Mouse (Mus musculus): ENCODE data around the gene Rasgrp4. TPM values are rescaled to one million over a fixed set of nuclear protein-coding genes. Genes with fewer than 3 reads are reported as not detected.
"Not testable (repeated sequence)": the region's sequence is repeated elsewhere in the genome, so short reads cannot be mapped to it uniquely, and the experiment has no call there.

Rasgrp4 gene
- 1 to 10 TPM; 2.4 TPM for total RNA-seq (2021)
- long read RNA-seq, experiment 1 = 0 reads
- long read RNA-seq, experiment 2 = 0 reads

- DNase-seq (ENCODE audit: low spot score in 2 of 2) = no peak
Observed at GRCm38 (mm10) chr7:29134693-29135386, at the start of gene Rasgrp4. Rasgrp4 (plus strand) TSS chr7:29134851.

- no peak for DNase-seq (ENCODE audit: low spot score in 2 of 2)
Observed at GRCm38 (mm10) chr7:29085981-29086380, 48.7 kb upstream of the Rasgrp4 start.

GRCm38 (mm10) chr7:29086902-29087301 is 47.7 kb upstream of the Rasgrp4 start:
- no peak for DNase-seq (ENCODE audit: low spot score in 2 of 2)

- DNase-seq (ENCODE audit: low spot score in 2 of 2) = no peak
Observed at GRCm38 (mm10) chr7:29088817-29089216, 45.8 kb upstream of the Rasgrp4 start.

GRCm38 (mm10) chr7:29097131-29097530 is 37.5 kb upstream of the Rasgrp4 start:
- DNase-seq (ENCODE audit: low spot score in 2 of 2) = no peak

DNA sequence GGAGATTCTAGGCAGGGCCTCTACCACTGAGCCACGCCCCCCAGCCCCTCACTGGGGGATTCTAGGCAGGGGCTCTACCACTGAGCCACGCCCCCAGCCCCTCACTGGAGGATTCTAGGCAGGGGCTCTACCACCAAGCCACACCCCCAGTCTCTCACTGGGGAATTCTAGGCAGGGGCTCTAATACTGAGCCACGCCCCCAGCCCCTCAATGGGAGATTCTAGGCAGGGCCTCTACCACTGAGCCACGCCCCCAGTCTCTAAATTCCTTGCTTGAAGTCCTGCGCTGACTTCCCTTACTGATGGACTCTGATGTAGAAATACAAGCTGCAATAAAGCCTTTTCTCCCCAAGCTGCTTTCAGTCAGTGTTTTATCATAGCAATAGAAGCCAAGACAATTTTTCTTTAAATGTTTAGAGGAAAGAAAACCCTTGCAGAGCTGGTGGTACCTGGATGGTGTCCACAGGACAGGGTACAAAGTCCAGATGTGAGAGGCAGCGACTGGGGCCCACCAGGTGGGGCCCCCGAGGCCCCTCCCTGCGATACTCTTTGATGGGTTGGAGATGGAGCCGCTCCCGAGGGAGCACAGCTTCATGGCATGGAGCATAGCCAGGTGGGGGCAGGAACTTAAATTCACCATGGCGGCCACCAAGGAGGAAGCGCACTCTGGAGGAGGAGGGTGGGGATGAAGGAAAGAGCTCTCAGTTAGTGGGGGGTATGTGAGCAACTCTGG is 33.2 kb upstream of the Rasgrp4 start:
- no peak for DNase-seq (ENCODE audit: low spot score in 2 of 2)

DNA sequence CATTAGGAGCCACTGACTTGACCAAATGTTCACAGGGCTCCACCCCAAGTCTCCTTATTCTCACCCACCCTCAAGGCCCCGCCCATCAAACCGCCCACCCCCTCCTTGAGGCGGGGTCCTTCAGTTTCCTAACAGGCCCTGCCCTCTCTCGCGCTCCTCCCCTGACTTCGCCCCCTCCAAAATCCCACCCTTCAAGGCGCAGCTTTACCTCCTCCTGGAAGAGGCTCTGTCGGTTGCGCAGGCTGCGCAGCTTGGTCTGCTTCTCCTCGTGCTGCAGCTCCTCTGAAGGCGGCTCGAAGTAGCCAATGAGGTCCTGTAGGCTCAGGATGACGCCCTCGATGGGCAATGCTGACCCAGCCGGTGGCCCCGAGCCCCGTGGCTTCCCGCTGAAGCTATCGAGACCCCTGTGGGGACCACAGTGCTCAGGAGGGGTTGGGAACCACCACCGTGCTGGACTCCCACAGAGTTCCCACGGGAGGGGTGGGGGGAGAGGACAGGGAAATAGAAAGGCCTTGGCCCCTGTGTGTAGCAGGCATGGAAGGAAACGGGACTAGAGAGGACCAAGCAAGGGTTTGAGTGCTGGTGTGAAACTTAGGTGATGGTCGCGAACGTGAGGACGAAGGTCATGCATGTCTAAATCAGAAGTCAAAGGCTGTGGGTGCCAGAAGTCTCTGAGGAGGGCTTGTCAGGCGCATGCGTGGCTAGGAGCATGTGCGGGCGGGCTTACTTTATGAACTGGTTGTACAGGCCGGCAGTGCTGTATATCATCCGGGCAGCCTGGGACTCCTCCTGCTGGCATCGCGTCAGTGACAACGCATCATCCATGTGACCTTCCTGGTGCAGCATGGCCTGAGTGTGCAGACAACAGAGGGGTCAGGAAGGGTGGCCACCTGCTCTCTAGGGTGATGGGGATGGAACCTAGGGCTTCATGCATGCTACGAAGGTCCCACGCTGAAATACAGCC is 25.4 kb upstream of the Rasgrp4 start:
- DNase-seq (ENCODE audit: low spot score in 2 of 2) = peak in 1 of 2 experiments; percentile 21

- no peak for DNase-seq (ENCODE audit: low spot score in 2 of 2)
Observed at GRCm38 (mm10) chr7:29118142-29118851, 16.4 kb upstream of the Rasgrp4 start.

DNA sequence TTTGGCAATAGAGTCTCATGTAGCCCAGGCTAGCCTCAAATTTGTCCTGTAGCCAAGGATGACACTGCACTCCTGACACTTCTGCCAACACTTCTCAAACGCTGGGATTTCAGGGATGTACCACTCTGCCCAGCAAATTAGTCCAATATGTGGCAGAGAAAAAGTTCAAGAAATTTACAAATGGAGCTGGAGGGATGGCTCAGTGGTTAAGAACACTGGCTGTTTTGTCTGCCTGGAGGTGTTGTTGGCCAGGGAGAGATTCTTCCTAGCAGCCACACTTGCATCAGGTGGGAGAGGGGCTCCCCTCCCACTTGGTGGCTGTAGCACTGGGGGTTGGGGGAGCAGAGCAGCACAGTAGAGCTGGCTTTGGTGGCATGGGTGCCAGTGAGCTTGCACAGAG is 15.1 kb upstream of the Rasgrp4 start:
- no peak for DNase-seq (ENCODE audit: low spot score in 2 of 2)

GRCm38 (mm10) chr7:29122821-29123220 is 11.8 kb upstream of the Rasgrp4 start:
- DNase-seq (ENCODE audit: low spot score in 2 of 2) = no peak

- no peak for DNase-seq (ENCODE audit: low spot score in 2 of 2)
Observed at GRCm38 (mm10) chr7:29123531-29124358, 10.9 kb upstream of the Rasgrp4 start.

DNA sequence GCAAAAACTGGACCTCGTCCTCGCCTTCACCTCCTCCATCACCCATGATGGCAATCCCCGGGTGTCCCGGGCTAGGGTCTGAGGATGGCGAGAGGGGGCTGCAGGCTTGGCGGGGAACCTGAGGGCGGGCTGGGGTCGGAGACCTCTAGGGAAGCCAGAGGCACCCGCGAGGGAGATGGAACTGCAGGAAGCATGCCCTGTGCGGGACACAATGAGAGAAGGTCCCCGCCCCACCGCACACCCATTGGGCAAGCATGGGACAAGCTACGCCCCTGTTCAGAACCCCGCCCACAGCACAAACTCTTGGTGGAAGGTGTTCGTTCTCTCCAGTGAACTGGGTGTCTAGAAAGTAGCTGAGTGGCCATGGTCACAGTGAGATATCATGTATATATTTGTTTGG is 9.7 kb upstream of the Rasgrp4 start, which contains the start of gene Ryr1:
Gene Ryr1 (minus strand): TSS at position 210 of the 400 bp plus-strand sequence.
- DNase-seq (ENCODE audit: low spot score in 2 of 2) = peak; percentile 27 to 45

GRCm38 (mm10) chr7:29126173-29126915 is 8.3 kb upstream of the Rasgrp4 start:
- peak in 1 of 2 experiments; percentile 34 for DNase-seq (ENCODE audit: low spot score in 2 of 2)

DNA sequence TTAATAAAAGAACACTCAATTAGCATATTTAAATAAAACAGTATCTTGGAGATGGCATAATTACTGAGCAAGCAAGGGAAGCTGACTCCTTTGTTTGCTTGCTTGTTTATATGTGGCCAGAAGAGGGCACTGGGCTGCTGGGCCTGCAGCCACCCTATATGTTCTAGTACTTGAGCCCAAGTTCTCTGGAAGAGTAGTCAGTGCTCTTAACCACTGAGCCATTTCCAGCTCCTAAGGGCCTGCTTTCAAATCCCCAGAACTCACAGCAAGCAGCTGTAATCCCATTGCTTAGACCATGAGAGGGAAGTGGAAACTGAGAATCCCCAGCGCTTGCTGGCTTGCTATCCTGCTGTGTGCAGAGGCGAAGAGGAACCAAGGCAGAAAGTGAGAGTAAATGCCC is 5.9 kb upstream of the Rasgrp4 start:
- no peak for DNase-seq (ENCODE audit: low spot score in 2 of 2)

GRCm38 (mm10) chr7:29134230-29134629 is 421 bp upstream of the Rasgrp4 start:
- DNase-seq (ENCODE audit: low spot score in 2 of 2) = no peak

GRCm38 (mm10) chr7:29137429-29137828 is 2.8 kb downstream of the Rasgrp4 start:
- no peak for DNase-seq (ENCODE audit: low spot score in 2 of 2)

DNA sequence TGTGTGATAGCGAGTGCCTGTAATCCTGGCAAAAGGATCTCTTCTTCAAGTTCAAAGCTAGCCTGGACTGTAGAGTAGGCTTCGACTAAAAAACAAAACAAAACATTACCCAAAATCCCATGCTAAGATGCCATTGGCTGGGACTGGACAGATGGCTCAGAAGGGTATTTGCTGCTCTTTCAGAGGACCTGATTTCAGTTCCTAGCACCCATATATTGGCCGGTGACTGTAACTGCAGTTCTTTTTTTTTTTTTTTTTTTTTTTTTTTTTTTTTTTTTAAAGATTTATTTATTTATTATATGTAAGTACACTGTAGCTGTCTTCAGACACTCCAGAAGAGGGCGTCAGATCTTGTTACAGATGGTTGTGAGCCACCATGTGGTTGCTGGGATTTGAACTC is 4.6 kb downstream of the Rasgrp4 start:
- not testable (repeated sequence) for DNase-seq (ENCODE audit: low spot score in 2 of 2)

GRCm38 (mm10) chr7:29141416-29141815 is 6.8 kb downstream of the Rasgrp4 start:
- DNase-seq (ENCODE audit: low spot score in 2 of 2) = no peak

- DNase-seq (ENCODE audit: low spot score in 2 of 2) = no peak
Observed at GRCm38 (mm10) chr7:29144006-29144405, 9.4 kb downstream of the Rasgrp4 start.
